Mouse (Mus musculus) hindbrain, embryonic 11.5 days (tissue): ENCODE results near the gene Tmem86a. TPM values are rescaled to one million over a fixed set of nuclear protein-coding genes. Genes with fewer than 3 reads are reported as not detected.

Experiments
- ATAC-seq: fragments of 200-750 bp; cut with Nextera tagmentation; 2 replicates; pipeline ENCODE4 v1.8.0; 2017; ENCODE audit warnings: mild to moderate bottlenecking, moderate TSS enrichment, moderate library complexity; ENCODE audit not compliant: low FRiP score
- DNase-seq: peaks from one replicate; pipeline ENCODE4 v3.0.0-alpha.2; 2015; ENCODE audit warnings: low spot score
- H3K27ac ChIP-seq: fragments of 300-500 bp; sonication (generic); 2 replicates; pipeline ENCODE4 v1.5.1; 2014; ENCODE audit warnings: mild to moderate bottlenecking, low read depth, low read length
- H3K27me3 ChIP-seq: fragments of 300-500 bp; sonication (generic); 2 replicates; pipeline ENCODE4 v1.6.1; 2014; ENCODE audit warnings: mild to moderate bottlenecking, low read length, moderate library complexity, mixed read lengths; ENCODE audit not compliant: control insufficient read depth, insufficient read depth
- H3K36me3 ChIP-seq: fragments of 300-500 bp; sonication (generic); 2 replicates; pipeline ENCODE4 v1.6.1; 2014; ENCODE audit warnings: mild to moderate bottlenecking, low read length, moderate library complexity, mixed read lengths; ENCODE audit not compliant: control insufficient read depth, insufficient read depth
- H3K4me1 ChIP-seq: fragments of 300-500 bp; sonication (generic); replicated peaks from 2 replicates; pipeline ENCODE4 v1.6.1; 2014; ENCODE audit warnings: low read length, mixed read lengths; ENCODE audit not compliant: control insufficient read depth, insufficient read depth
- H3K4me2 ChIP-seq: fragments of 300-500 bp; sonication (generic); replicated peaks from 2 replicates; pipeline ENCODE4 v1.6.1; 2014; ENCODE audit warnings: mild to moderate bottlenecking, low read depth, low read length
- H3K4me3 ChIP-seq: fragments of 300-500 bp; sonication (generic); 2 replicates; pipeline ENCODE4 v1.5.1; 2014; ENCODE audit warnings: low read depth, low read length
- H3K9ac ChIP-seq: fragments of 300-500 bp; sonication (generic); 2 replicates; pipeline ENCODE4 v1.6.1; 2014; ENCODE audit warnings: low read depth, low read length
- H3K9me3 ChIP-seq: fragments of 300-500 bp; sonication (generic); 2 replicates; pipeline ENCODE4 v1.6.1; 2016; ENCODE audit warnings: low read length; ENCODE audit not compliant: control insufficient read depth
- WGBS: fragments of 180-500 bp; shearing (Covaris S2); extraction: QIAGEN DNeasy Blood & Tissue Kit; methylation state at CpG from one replicate; pipeline ENCODE4 v1.1.7; 2014; 5-methylcytosine and 5-hydroxymethylcytosine counted together
- polyA plus RNA-seq: library from polyadenylated mRNA; unstranded; fragments of >200 nt; fragmentation: Nextera tagmentation; extraction: Ambion mirVana; gene quantifications from 2 replicates; pipeline ENCODE4 v1.2.1, GENCODE M21; 2014

Tmem86a gene
- polyA plus RNA-seq, 1 experiment from 2014 or later = 8.7 TPM

GRCm38 (mm10) chr7:47013131-47013767 is 37.2 kb upstream of the Tmem86a start:
- WGBS = 52% methylated on average over 9 of the region's 9 CpGs
- Histone ChIP-seq H3K27ac (no peak overlapping the region), H3K4me3 (no peak overlapping the region)

GRCm38 (mm10) chr7:47014564-47015389 is 35.6 kb upstream of the Tmem86a start:
- 58% methylated on average over 10 of the region's 11 CpGs for WGBS
- ATAC-seq = no peak

More at GRCm38 (mm10) chr7:47013131-47013767, 37.2 kb upstream of the Tmem86a start:
- Histone ChIP-seq H3K9me3 (no peaks in the 10 kb centered on the region), H3K4me2 (no peak overlapping the region), H3K27me3 (no peaks in the 10 kb centered on the region), H3K9ac (no peak overlapping the region), H3K4me1 (0 out of 2 replicates have a peak, but pooled peaks cover 2% of the 10 kb centered on the region), H3K36me3 (no peaks in the 10 kb centered on the region)
- ATAC-seq = no peak
- no peak for DNase-seq

GRCm38 (mm10) chr7:47015390-47016065 is 34.9 kb upstream of the Tmem86a start:
- Histone ChIP-seq H3K4me3 (no peak overlapping the region), H3K9me3 (no peaks in the 10 kb centered on the region), H3K4me2 (peak overlapping the region; percentile 29; the same call in 1 of the 2 replicates), H3K9ac (0 out of 2 replicates have a peak overlapping the region, but pooled peaks have one; percentile 24), H3K4me1 (0 out of 2 replicates have a peak, but pooled peaks cover 2% of the 10 kb centered on the region), H3K27ac (0 out of 2 replicates have a peak overlapping the region, but pooled peaks have one; percentile 6), H3K36me3 (no peaks in the 10 kb centered on the region), H3K27me3 (no peaks in the 10 kb centered on the region)
- DNase-seq (peak; percentile 82), ATAC-seq (peak; percentile 92)
- WGBS = 12% methylated on average over 6 of the region's 6 CpGs

More at GRCm38 (mm10) chr7:47014564-47015389, 35.6 kb upstream of the Tmem86a start:
- DNase-seq = no peak
- no peak overlapping the region for H3K9ac ChIP-seq
- no peak overlapping the region for H3K4me2 ChIP-seq
- 0 out of 2 replicates have a peak, but pooled peaks cover 2% of the 10 kb centered on the region for H3K4me1 ChIP-seq
- no peaks in the 10 kb centered on the region for H3K36me3 ChIP-seq
- no peaks in the 10 kb centered on the region for H3K9me3 ChIP-seq
- no peak overlapping the region for H3K27ac ChIP-seq
- H3K4me3 ChIP-seq = no peak overlapping the region
- no peaks in the 10 kb centered on the region for H3K27me3 ChIP-seq

GRCm38 (mm10) chr7:47016602-47017001 is 33.8 kb upstream of the Tmem86a start:
- Histone ChIP-seq H3K27ac (no peak overlapping the region), H3K27me3 (no peaks in the 10 kb centered on the region), H3K9me3 (no peaks in the 10 kb centered on the region), H3K9ac (no peak overlapping the region), H3K4me1 (0 out of 2 replicates have a peak, but pooled peaks cover 2% of the 10 kb centered on the region), H3K36me3 (no peaks in the 10 kb centered on the region), H3K4me3 (no peak overlapping the region), H3K4me2 (no peak overlapping the region)
- WGBS = 83% methylated on average over 3 of the region's 3 CpGs
- DNase-seq (no peak), ATAC-seq (no peak)

- Histone ChIP-seq H3K27ac (no peak overlapping the region), H3K4me2 (no peak overlapping the region), H3K36me3 (no peaks in the 10 kb centered on the region), H3K4me3 (no peak overlapping the region), H3K9ac (no peak overlapping the region), H3K27me3 (no peaks in the 10 kb centered on the region), H3K9me3 (no peaks in the 10 kb centered on the region), H3K4me1 (0 out of 2 replicates have a peak, but pooled peaks cover 2% of the 10 kb centered on the region)
- DNase-seq = no peak
- 76% methylated on average over 7 of the region's 7 CpGs for WGBS
- no peak for ATAC-seq
These were observed 33.3 kb upstream of the Tmem86a start for GRCm38 (mm10) chr7:47017146-47017545.

- no peak overlapping the region for H3K4me3 ChIP-seq
- no peaks in the 10 kb centered on the region for H3K9me3 ChIP-seq
- H3K27ac ChIP-seq = no peak overlapping the region
- DNase-seq (no peak), ATAC-seq (no peak)
- H3K4me2 ChIP-seq = no peak overlapping the region
- 73% methylated on average over 5 of the region's 5 CpGs for WGBS
- H3K36me3 ChIP-seq = no peaks in the 10 kb centered on the region
- 0 out of 2 replicates have a peak, but pooled peaks cover 2% of the 10 kb centered on the region for H3K4me1 ChIP-seq
- no peaks in the 10 kb centered on the region for H3K27me3 ChIP-seq
- no peak overlapping the region for H3K9ac ChIP-seq
These were observed 30.8 kb upstream of the Tmem86a start for GRCm38 (mm10) chr7:47019641-47020040.

GRCm38 (mm10) chr7:47020956-47021355 is 29.4 kb upstream of the Tmem86a start:
- 9% methylated on average over 8 of the region's 8 CpGs for WGBS
- Histone ChIP-seq H3K9me3 (no peaks in the 10 kb centered on the region), H3K4me3 (no peak overlapping the region), H3K4me2 (no peak overlapping the region), H3K36me3 (no peaks in the 10 kb centered on the region), H3K27ac (no peak overlapping the region), H3K27me3 (no peaks in the 10 kb centered on the region), H3K4me1 (no peaks in the 10 kb centered on the region), H3K9ac (no peak overlapping the region)
- ATAC-seq (no peak), DNase-seq (no peak)

GRCm38 (mm10) chr7:47022482-47022881 is 27.9 kb upstream of the Tmem86a start:
- no peaks in the 10 kb centered on the region for H3K4me1 ChIP-seq
- no peak overlapping the region for H3K27ac ChIP-seq
- DNase-seq = no peak
- no peaks in the 10 kb centered on the region for H3K9me3 ChIP-seq
- no peak overlapping the region for H3K4me2 ChIP-seq
- no peak overlapping the region for H3K9ac ChIP-seq
- WGBS = 73% methylated on average over 8 of the region's 8 CpGs
- no peak for ATAC-seq
- no peaks in the 10 kb centered on the region for H3K27me3 ChIP-seq
- no peaks in the 10 kb centered on the region for H3K36me3 ChIP-seq
- no peak overlapping the region for H3K4me3 ChIP-seq
